Mouse (Mus musculus) liver, embryonic 16.5 days (tissue): Measurements from ENCODE around the gene Pola2. TPM values are rescaled to one million over a fixed set of nuclear protein-coding genes. Genes with fewer than 3 reads are reported as not detected.
A peak's percentile ranks its signal among the peaks of the same experiment; 100 is the strongest.

Experiments used
- ATAC-seq: fragments of 200-750 bp; cut with Nextera tagmentation; 2 replicates; pipeline ENCODE4 v1.8.0; 2017; ENCODE audit warnings: low read depth, mild to moderate bottlenecking, moderate number of reproducible peaks, moderate library complexity
- H3K27ac ChIP-seq: fragments of 300-500 bp; sonication (generic); 2 replicates; pipeline ENCODE4 v1.5.1; 2014; ENCODE audit warnings: mild to moderate bottlenecking, low read length
- H3K27me3 ChIP-seq: fragments of 300-500 bp; sonication (generic); 2 replicates; pipeline ENCODE4 v1.6.1; 2014; ENCODE audit warnings: low read depth, low read length, mixed read lengths; ENCODE audit not compliant: control insufficient read depth, insufficient read depth
- H3K36me3 ChIP-seq: fragments of 300-500 bp; sonication (generic); 2 replicates; pipeline ENCODE4 v1.6.1; 2014; ENCODE audit warnings: mild to moderate bottlenecking; ENCODE audit not compliant: control insufficient read depth, insufficient read depth
- H3K4me1 ChIP-seq: fragments of 300-500 bp; sonication (generic); 2 replicates; pipeline ENCODE4 v1.6.1; 2014; ENCODE audit warnings: low read depth, low read length, mixed read lengths; ENCODE audit not compliant: control insufficient read depth
- H3K4me2 ChIP-seq: fragments of 300-500 bp; sonication (generic); 2 replicates; pipeline ENCODE4 v1.6.1; 2014; ENCODE audit warnings: low read depth, low read length, mixed read lengths
- H3K4me3 ChIP-seq: fragments of 300-500 bp; sonication (generic); 2 replicates; pipeline ENCODE4 v1.5.1; 2014; ENCODE audit warnings: low read depth, mild to moderate bottlenecking, low read length
- H3K9ac ChIP-seq: fragments of 300-500 bp; sonication (generic); 2 replicates; pipeline ENCODE4 v1.6.1; 2014; ENCODE audit warnings: low read depth, low read length
- H3K9me3 ChIP-seq: fragments of 300-500 bp; sonication (generic); replicated peaks from 2 replicates; pipeline ENCODE4 v1.6.1; 2016; ENCODE audit warnings: low read length; ENCODE audit not compliant: control insufficient read depth
- WGBS: fragments of 180-500 bp; shearing (Covaris S2); extraction: QIAGEN DNeasy Blood & Tissue Kit; methylation state at CpG from one replicate; pipeline ENCODE4 v1.1.7; 2014; ENCODE audit not compliant: insufficient replicate concordance; 5-methylcytosine and 5-hydroxymethylcytosine counted together
- polyA plus RNA-seq: library from polyadenylated mRNA; unstranded; fragments of >200 nt; fragmentation: Nextera tagmentation; extraction: Ambion mirVana; gene quantifications from 2 replicates; pipeline ENCODE4 v1.2.1, GENCODE M21; 2015

Pola2 gene
- polyA plus RNA-seq, 1 experiment from 2014 or later, result 47.2 TPM

DNA sequence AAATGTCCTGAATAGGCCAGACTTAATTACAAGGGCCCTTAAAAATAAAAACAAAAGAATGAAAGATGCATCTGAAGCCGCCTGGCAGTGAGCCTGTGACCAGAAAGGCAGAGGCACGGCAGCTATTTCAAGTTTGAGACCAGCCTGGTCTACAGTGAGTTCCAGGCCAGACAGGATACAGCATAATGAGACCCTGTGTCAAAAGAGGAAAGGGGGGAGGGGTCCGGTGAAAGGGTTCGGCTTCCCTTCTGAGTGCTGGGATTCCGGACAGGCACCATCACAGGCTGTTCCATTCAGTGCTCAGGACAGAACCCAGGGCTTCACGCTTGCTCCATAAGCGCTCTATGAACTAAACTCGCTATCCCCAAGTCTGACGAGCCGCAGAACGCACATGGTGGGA is 37.0 kb downstream of the Pola2 start:
- peaks cover 36% of the 10 kb centered on the region for H3K4me1 ChIP-seq
- H3K27me3 ChIP-seq, result peaks cover 13% of the 10 kb centered on the region
- no peaks in the 10 kb centered on the region for H3K9me3 ChIP-seq
- 66% methylated on average over 11 of the region's 11 CpGs for WGBS
- H3K27ac ChIP-seq, result no peak overlapping the region
- ATAC-seq, result no peak
- H3K4me2 ChIP-seq, result no peak overlapping the region
- no peak overlapping the region for H3K4me3 ChIP-seq
- no peak overlapping the region for H3K9ac ChIP-seq
- H3K36me3 ChIP-seq, result no peaks in the 10 kb centered on the region

DNA sequence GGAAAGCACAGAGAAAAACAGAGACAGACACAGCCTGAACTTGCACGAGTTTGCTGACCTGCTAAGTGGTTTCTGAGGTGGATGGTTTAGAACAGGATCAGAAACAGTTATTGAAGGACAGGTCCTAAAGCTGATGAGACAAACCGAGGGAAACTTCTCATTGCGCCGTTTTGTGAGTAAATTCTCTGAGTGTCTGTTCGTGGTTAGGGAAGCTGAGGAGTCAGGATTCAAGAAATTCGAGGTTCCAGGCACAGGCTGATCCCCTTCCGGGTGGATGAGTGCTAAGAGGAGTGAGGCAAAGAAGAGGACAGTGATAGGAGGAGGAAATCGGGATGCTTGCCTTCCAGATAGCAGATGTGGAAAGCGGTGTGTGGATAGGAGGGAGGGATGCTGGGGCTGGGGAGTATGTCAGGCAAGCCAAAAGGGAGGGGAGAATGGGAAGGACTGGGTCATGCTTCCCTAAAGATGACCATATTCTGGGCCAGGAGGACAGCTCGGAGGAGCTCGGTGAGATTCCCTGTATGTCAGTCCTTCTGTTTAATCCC is 38.6 kb downstream of the Pola2 start:
- Histone ChIP-seq H3K4me1 (peaks cover 46% of the 10 kb centered on the region), H3K4me3 (peak overlapping the region; percentile 23), H3K4me2 (peak overlapping the region; percentile 100), H3K27me3 (peaks cover 13% of the 10 kb centered on the region), H3K27ac (no peak overlapping the region), H3K36me3 (no peaks in the 10 kb centered on the region), H3K9ac (no peak overlapping the region), H3K9me3 (no peaks in the 10 kb centered on the region)
- 24% methylated on average over 11 of the region's 11 CpGs for WGBS
- no peak for ATAC-seq

DNA sequence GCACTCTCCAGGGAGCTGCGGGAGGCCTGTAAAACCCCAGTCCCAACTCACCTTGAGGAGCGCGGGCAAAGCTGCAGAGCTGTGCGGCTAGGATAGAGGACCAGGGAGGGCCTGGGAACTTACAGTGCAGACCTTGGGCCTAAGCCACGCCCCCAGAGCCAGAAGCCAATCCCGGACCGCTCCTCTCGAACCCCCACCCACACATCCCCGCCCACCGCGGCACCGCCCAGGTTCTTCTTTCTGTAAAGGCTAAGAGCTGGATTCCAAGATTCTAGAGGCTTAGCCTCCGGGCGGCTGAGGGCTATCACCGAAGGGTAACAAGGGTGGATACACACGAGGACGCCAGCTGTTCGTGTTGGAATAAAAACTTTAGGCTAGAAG is 39.3 kb downstream of the Pola2 start, which contains the start of gene Cdc42ep2:
TSS of gene Cdc42ep2 (minus strand) at position 104 of the 381 bp plus-strand sequence.
- H3K4me1 ChIP-seq, result peaks cover 46% of the 10 kb centered on the region
- 0% methylated on average over 18 of the region's 18 CpGs for WGBS
- H3K4me2 ChIP-seq, result peak within 1 kb of the TSS; percentile 100

DNA sequence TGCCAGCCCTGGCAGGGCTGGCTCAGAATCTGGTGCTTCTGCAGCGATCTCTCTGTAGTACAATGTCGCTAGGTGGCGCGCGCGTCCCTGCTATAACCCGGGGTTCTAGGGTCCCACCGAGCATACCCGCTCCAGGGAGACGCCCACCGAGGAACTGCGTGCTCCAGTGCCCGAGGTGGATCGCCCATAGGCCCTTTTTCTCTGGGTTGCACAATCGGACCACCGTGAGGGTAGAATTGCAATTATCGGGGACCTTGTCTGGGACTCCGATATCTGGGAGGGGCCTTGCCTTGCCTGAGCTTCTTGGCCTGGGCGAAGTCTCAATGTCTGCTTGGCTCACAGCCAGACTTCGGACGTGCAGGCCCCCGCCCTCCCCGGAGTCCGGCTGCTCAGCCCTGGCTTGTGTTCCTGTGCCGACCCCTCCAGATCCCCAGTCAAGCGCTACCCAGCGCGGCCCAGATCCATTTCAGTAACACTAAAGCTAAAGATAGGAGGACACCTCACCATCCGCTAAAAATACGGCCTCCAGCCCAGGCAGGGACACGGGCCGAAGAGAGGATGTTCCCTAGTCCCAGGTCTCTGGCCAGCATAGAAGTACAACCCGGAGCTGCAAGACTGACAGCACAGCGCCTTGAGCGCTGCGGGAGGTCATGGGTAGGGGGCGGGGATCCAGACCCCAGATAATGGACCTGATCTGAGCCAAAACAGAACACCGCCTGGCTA is 39.9 kb downstream of the Pola2 start:
- Histone ChIP-seq H3K4me1 (peaks cover 46% of the 10 kb centered on the region), H3K9me3 (no peaks in the 10 kb centered on the region), H3K9ac (peak overlapping the region; percentile 68), H3K27me3 (peaks cover 13% of the 10 kb centered on the region), H3K4me2 (peak overlapping the region; percentile 100), H3K36me3 (no peaks in the 10 kb centered on the region), H3K27ac (peak overlapping the region; percentile 77), H3K4me3 (peak overlapping the region; percentile 72)
- under 1% methylated on average over 38 of the region's 38 CpGs for WGBS
- ATAC-seq, result peak; percentile 25

More for the DNA sequence above, 39.3 kb downstream of the Pola2 start, which contains the start of gene Cdc42ep2:
- Histone ChIP-seq H3K27me3 (peaks cover 13% of the 10 kb centered on the region), H3K9me3 (no peaks in the 10 kb centered on the region), H3K9ac (peak within 1 kb of the TSS; percentile 68), H3K4me3 (peak within 1 kb of the TSS; percentile 72), H3K27ac (peak within 1 kb of the TSS; percentile 77), H3K36me3 (no peaks in the 10 kb centered on the region)
- ATAC-seq, result peak; percentile 88

DNA sequence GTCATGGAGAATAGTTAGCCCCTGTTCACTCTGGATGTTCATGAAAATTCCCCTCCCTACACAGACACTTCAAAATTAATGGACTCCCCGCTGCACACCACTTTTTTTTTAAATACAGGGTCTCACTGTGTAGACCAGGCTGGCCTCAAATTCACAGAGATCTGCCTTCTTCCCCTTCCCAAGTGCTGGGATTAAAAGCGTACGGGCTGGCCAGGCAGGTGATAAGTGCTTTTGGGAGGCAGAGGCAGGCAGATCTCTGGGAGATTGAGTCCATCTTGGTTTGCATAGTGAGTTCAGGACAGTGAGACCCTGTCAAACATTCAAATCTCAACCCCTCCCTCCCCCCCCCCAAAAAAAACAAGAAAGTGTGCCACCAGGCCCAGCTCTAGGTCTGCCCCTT is 41.0 kb downstream of the Pola2 start:
- peaks cover 13% of the 10 kb centered on the region for H3K27me3 ChIP-seq
- 64% methylated on average over 3 of the region's 3 CpGs for WGBS
- peak overlapping the region; percentile 52; the same call in 1 of the 2 replicates for H3K9ac ChIP-seq
- no peak for ATAC-seq
- peak overlapping the region; percentile 83 for H3K27ac ChIP-seq
- peak overlapping the region; percentile 41 for H3K4me3 ChIP-seq
- H3K4me2 ChIP-seq, result peak overlapping the region; percentile 100
- H3K36me3 ChIP-seq, result no peaks in the 10 kb centered on the region
- peaks cover 42% of the 10 kb centered on the region for H3K4me1 ChIP-seq
- no peaks in the 10 kb centered on the region for H3K9me3 ChIP-seq

DNA sequence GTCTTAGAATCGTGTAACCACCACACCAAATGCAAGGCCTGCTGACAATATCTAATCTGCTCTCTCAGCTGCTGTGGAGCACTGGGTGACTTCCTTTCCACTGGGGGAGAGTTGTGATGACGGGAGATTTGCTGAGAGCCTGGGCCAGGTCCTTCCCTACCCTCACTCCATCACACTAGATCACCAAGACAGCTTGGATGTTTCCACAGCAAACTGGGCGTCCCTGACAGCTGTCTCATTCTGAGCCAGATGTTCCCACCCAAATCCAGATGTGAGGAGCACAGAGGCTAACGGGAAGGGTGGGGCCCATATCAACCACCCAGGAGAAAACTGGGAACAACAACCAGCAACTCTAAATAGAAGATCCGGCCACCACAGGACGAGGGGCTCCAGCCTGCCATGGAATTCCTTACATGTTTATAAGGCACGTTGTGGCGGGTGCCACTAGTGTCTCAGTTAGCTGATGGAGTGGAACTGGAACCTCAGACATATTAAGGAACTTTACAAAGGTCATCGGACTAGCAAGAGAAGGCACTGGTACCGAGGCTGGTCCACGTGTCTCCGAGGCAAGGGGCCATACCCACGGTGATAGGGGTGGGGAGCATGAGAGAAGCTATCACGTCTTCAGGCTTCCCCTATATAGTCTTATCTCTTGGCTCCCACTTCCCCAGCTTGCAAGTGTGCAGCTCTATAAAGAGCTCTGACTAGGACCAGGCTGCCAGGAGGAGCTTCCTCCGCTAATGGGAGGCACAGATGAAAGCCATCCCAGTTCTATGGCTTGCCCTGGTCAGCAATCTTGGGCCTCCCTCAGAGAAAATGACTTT is 41.7 kb downstream of the Pola2 start:
- peaks cover 13% of the 10 kb centered on the region for H3K27me3 ChIP-seq
- 26% methylated on average over 15 of the region's 15 CpGs for WGBS
- H3K9ac ChIP-seq, result peak overlapping the region; percentile 52
- ATAC-seq, result peak; percentile 75
- peak overlapping the region; percentile 100 for H3K4me2 ChIP-seq
- no peaks in the 10 kb centered on the region for H3K36me3 ChIP-seq
- H3K4me1 ChIP-seq, result peaks cover 42% of the 10 kb centered on the region
- H3K9me3 ChIP-seq, result no peaks in the 10 kb centered on the region
- H3K4me3 ChIP-seq, result peak overlapping the region; percentile 41
- peak overlapping the region; percentile 83 for H3K27ac ChIP-seq

DNA sequence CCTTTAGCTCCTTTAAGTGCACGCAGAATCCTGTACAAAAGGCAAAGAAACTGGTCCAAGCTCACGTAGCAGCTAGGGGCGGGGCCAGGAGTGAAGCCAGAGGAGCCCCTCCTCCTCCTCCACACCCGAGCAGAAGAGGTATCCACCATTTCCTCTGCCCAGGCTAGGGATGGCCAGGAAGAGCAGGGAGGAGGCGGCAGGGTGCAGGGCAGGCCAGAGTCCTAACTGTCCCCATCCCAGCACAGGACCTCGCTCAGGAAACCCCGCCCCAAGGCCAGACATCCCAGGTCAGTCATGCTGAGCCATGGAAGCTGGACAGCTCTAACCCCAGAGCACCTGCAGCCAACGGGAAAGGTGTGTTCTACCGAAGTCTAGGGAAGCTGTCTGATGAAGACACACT is 42.3 kb downstream of the Pola2 start:
- peak; percentile 14; the same call in 1 of the 2 replicates for ATAC-seq
- peak overlapping the region; percentile 100 for H3K4me2 ChIP-seq

DNA sequence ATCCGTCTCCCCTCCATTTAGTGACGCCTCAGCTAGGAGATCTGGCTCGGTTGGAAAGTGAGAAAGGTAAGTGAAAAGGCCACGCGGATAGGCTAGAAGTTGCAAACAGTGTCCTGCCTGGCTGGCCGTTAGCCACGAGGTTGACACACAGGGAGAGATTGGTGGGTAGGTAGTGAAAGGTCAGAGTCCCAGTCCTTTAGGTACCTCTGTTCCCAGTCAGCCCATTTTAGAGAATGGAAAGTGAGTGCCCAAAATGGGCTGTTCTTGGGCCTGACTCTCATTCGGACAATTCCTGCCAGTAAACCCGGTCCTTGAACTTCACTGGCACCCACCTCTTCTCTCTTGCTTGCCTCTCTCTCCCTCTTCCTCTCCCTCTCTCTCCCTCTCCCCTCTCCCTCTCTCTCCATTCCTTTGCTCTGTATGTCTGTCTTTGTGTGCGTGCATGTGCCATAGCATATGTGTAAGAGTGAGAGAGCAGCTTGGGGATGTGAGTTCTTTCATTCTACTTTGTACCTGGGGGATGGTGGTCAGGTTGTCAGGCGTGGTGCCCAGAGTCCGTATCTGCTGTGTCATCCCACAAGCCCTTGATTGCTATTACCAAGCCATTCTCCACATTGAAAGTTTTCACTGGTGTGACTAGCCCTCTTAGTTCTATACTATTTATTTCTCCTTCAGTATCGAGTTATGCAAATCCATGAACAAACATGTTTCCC is 50.8 kb downstream of the Pola2 start, which contains the start of gene Dpf2:
TSS of gene Dpf2 (minus strand) at position 4 of the 713 bp plus-strand sequence.
- peak within 1 kb of the TSS; percentile 96 for H3K4me3 ChIP-seq
- H3K36me3 ChIP-seq, result no peaks in the 10 kb centered on the region
- H3K9me3 ChIP-seq, result no peaks in the 10 kb centered on the region
- H3K4me2 ChIP-seq, result peak within 1 kb of the TSS; percentile 88
- H3K27ac ChIP-seq, result peak within 1 kb of the TSS; percentile 90
- 6% methylated on average over 13 of the region's 13 CpGs for WGBS
- H3K27me3 ChIP-seq, result no peaks in the 10 kb centered on the region
- peak within 1 kb of the TSS; percentile 98 for H3K9ac ChIP-seq
- ATAC-seq, result peak; percentile 33
- H3K4me1 ChIP-seq, result peaks cover 32% of the 10 kb centered on the region

More for the DNA sequence above, 42.3 kb downstream of the Pola2 start:
- 20% methylated on average over 9 of the region's 9 CpGs for WGBS
- peaks cover 13% of the 10 kb centered on the region for H3K27me3 ChIP-seq
- H3K4me1 ChIP-seq, result peaks cover 42% of the 10 kb centered on the region
- no peaks in the 10 kb centered on the region for H3K9me3 ChIP-seq
- no peaks in the 10 kb centered on the region for H3K36me3 ChIP-seq
- H3K27ac ChIP-seq, result peak overlapping the region; percentile 83
- H3K4me3 ChIP-seq, result peak overlapping the region; percentile 41
- peak overlapping the region; percentile 52 for H3K9ac ChIP-seq
